Mouse (Mus musculus) forebrain, embryonic 13.5 days (tissue): Measurements from ENCODE around the gene Serpinb1c. TPM values are rescaled to one million over a fixed set of nuclear protein-coding genes. Genes with fewer than 3 reads are reported as not detected.
"Not testable (repeated sequence)": the region's sequence is repeated elsewhere in the genome, so short reads cannot be mapped to it uniquely, and the experiment has no call there.

ENCODE experiments used
- ATAC-seq: fragments of 200-750 bp; cut with Nextera tagmentation; 2 replicates; pipeline ENCODE4 v1.8.0; 2017
- H3K27ac ChIP-seq: fragments of 300-500 bp; sonication (generic); 2 replicates; pipeline ENCODE4 v1.5.1; 2015; ENCODE audit warnings: inconsistent platforms, mild to moderate bottlenecking, moderate library complexity
- H3K27me3 ChIP-seq: fragments of 300-500 bp; sonication (generic); 2 replicates; pipeline ENCODE4 v1.6.1; 2015; ENCODE audit warnings: mild to moderate bottlenecking, inconsistent platforms
- H3K36me3 ChIP-seq: fragments of 300-500 bp; sonication (generic); 2 replicates; pipeline ENCODE4 v1.6.1; 2015; ENCODE audit warnings: mild to moderate bottlenecking, inconsistent platforms; ENCODE audit not compliant: poor library complexity, severe bottlenecking
- H3K4me1 ChIP-seq: fragments of 300-500 bp; sonication (generic); 2 replicates; pipeline ENCODE4 v1.6.1; 2015; ENCODE audit warnings: inconsistent platforms
- H3K4me2 ChIP-seq: fragments of 300-500 bp; sonication (generic); 2 replicates; pipeline ENCODE4 v1.6.1; 2015; ENCODE audit warnings: inconsistent platforms, mild to moderate bottlenecking, moderate library complexity
- H3K4me3 ChIP-seq: fragments of 300-500 bp; sonication (generic); 2 replicates; pipeline ENCODE4 v1.5.1; 2015; ENCODE audit warnings: mild to moderate bottlenecking, inconsistent platforms
- H3K9ac ChIP-seq: fragments of 300-500 bp; sonication (generic); 2 replicates; pipeline ENCODE4 v1.6.1; 2015; ENCODE audit warnings: mild to moderate bottlenecking, inconsistent platforms
- H3K9me3 ChIP-seq: fragments of 300-500 bp; sonication (generic); replicated peaks from 2 replicates; pipeline ENCODE4 v1.6.1; 2016; ENCODE audit warnings: inconsistent platforms
- WGBS: fragments of 180-500 bp; shearing (Covaris S2); methylation state at CpG from one replicate; pipeline ENCODE4 v1.1.7; 2015; 5-methylcytosine and 5-hydroxymethylcytosine counted together
- polyA plus RNA-seq: library from polyadenylated mRNA; unstranded; fragments of >200 nt; fragmentation: Nextera tagmentation; extraction: Ambion mirVana; gene quantifications from 2 replicates; pipeline ENCODE4 v1.2.1, GENCODE M21; 2015

The Serpinb1c gene
- not detected in 2 replicates for polyA plus RNA-seq

GRCm38 (mm10) chr13:32898111-32898510 lies at the start of gene Serpinb1c:
TSS of gene Serpinb1c (minus strand) at chr13:32898211.
- Histone ChIP-seq H3K27ac (no peak within 1 kb of the TSS), H3K36me3 (no peaks in the 10 kb centered on the region), H3K9ac (no peak within 1 kb of the TSS), H3K27me3 (no peaks in the 10 kb centered on the region), H3K9me3 (no peaks in the 10 kb centered on the region), H3K4me2 (no peak within 1 kb of the TSS), H3K4me3 (no peak within 1 kb of the TSS), H3K4me1 (no peaks in the 10 kb centered on the region)
- WGBS = 91% methylated on average over 2 of the region's 2 CpGs
- ATAC-seq = no peak

GRCm38 (mm10) chr13:32939191-32939590 lies 41.2 kb upstream of the Serpinb1c start:
- 84% methylated on average over 3 of the region's 3 CpGs for WGBS
- not testable (repeated sequence) for H3K27ac ChIP-seq

GRCm38 (mm10) chr13:32938275-32938674 lies 40.3 kb upstream of the Serpinb1c start:
- H3K4me3 ChIP-seq, H3K9ac ChIP-seq, H3K4me1 ChIP-seq, H3K4me2 ChIP-seq, H3K9me3 ChIP-seq, H3K27ac ChIP-seq, H3K36me3 ChIP-seq, H3K27me3 ChIP-seq, ATAC-seq: not testable (repeated sequence)
- 82% methylated on average over 4 of the region's 4 CpGs for WGBS

More at GRCm38 (mm10) chr13:32939191-32939590, 41.2 kb upstream of the Serpinb1c start:
- H3K4me2 ChIP-seq, H3K4me1 ChIP-seq, H3K27me3 ChIP-seq, H3K9me3 ChIP-seq, H3K4me3 ChIP-seq, H3K36me3 ChIP-seq, H3K9ac ChIP-seq, ATAC-seq: not testable (repeated sequence)

- no peaks in the 10 kb centered on the region for H3K4me1 ChIP-seq
- WGBS = 50% methylated on average over 1 of the region's 1 CpGs
- H3K27me3 ChIP-seq = no peaks in the 10 kb centered on the region
- no peak overlapping the region for H3K4me3 ChIP-seq
- no peaks in the 10 kb centered on the region for H3K36me3 ChIP-seq
- no peaks in the 10 kb centered on the region for H3K9me3 ChIP-seq
- H3K27ac ChIP-seq = no peak overlapping the region
- ATAC-seq = no peak
- H3K4me2 ChIP-seq = no peak overlapping the region
- H3K9ac ChIP-seq = no peak overlapping the region
These were observed 36.8 kb upstream of the Serpinb1c start for GRCm38 (mm10) chr13:32934706-32935381.

- H3K36me3 ChIP-seq = no peaks in the 10 kb centered on the region
- 80% methylated on average over 2 of the region's 2 CpGs for WGBS
- H3K27ac ChIP-seq = no peak overlapping the region
- no peak overlapping the region for H3K4me2 ChIP-seq
- no peaks in the 10 kb centered on the region for H3K27me3 ChIP-seq
- H3K9ac ChIP-seq = no peak overlapping the region
- no peak for ATAC-seq
- no peaks in the 10 kb centered on the region for H3K4me1 ChIP-seq
- H3K4me3 ChIP-seq = no peak overlapping the region
- H3K9me3 ChIP-seq = no peaks in the 10 kb centered on the region
These were observed 31.2 kb upstream of the Serpinb1c start for GRCm38 (mm10) chr13:32929107-32929750.

- ATAC-seq = no peak
- Histone ChIP-seq H3K9me3 (no peaks in the 10 kb centered on the region), H3K9ac (no peak overlapping the region), H3K4me3 (no peak overlapping the region), H3K36me3 (no peaks in the 10 kb centered on the region), H3K4me1 (no peaks in the 10 kb centered on the region), H3K27ac (no peak overlapping the region), H3K4me2 (no peak overlapping the region), H3K27me3 (no peaks in the 10 kb centered on the region)
- 67% methylated on average over 1 of the region's 1 CpGs for WGBS
These were observed 29.2 kb upstream of the Serpinb1c start for GRCm38 (mm10) chr13:32927241-32927640.

- WGBS = 98% methylated on average over 2 of the region's 2 CpGs
- H3K27me3 ChIP-seq = no peaks in the 10 kb centered on the region
- no peak for ATAC-seq
- H3K27ac ChIP-seq = no peak overlapping the region
- H3K4me1 ChIP-seq = no peaks in the 10 kb centered on the region
- H3K36me3 ChIP-seq = no peaks in the 10 kb centered on the region
- H3K4me3 ChIP-seq = no peak overlapping the region
- no peaks in the 10 kb centered on the region for H3K9me3 ChIP-seq
- H3K4me2 ChIP-seq = no peak overlapping the region
- no peak overlapping the region for H3K9ac ChIP-seq
These were observed 28.6 kb upstream of the Serpinb1c start for GRCm38 (mm10) chr13:32926661-32927060.

GRCm38 (mm10) chr13:32924578-32925360 lies 26.8 kb upstream of the Serpinb1c start:
- no peak for ATAC-seq
- no peaks in the 10 kb centered on the region for H3K27me3 ChIP-seq
- H3K36me3 ChIP-seq = no peaks in the 10 kb centered on the region
- no peak overlapping the region for H3K4me2 ChIP-seq
- H3K27ac ChIP-seq = no peak overlapping the region
- H3K9me3 ChIP-seq = no peaks in the 10 kb centered on the region
- H3K9ac ChIP-seq = no peak overlapping the region
- no peak overlapping the region for H3K4me3 ChIP-seq
- H3K4me1 ChIP-seq = no peaks in the 10 kb centered on the region
- 68% methylated on average over 7 of the region's 7 CpGs for WGBS

GRCm38 (mm10) chr13:32922622-32923021 lies 24.6 kb upstream of the Serpinb1c start:
- Histone ChIP-seq H3K36me3 (no peaks in the 10 kb centered on the region), H3K9me3 (no peaks in the 10 kb centered on the region), H3K9ac (no peak overlapping the region), H3K27ac (no peak overlapping the region), H3K4me1 (no peaks in the 10 kb centered on the region), H3K4me2 (no peak overlapping the region), H3K27me3 (no peaks in the 10 kb centered on the region), H3K4me3 (no peak overlapping the region)
- no peak for ATAC-seq

GRCm38 (mm10) chr13:32912770-32913380 lies 14.9 kb upstream of the Serpinb1c start:
- 0 out of 2 replicates have a peak, but pooled peaks cover 5% of the 10 kb centered on the region for H3K9me3 ChIP-seq
- H3K4me3 ChIP-seq = no peak overlapping the region
- no peaks in the 10 kb centered on the region for H3K4me1 ChIP-seq
- no peaks in the 10 kb centered on the region for H3K36me3 ChIP-seq
- H3K27ac ChIP-seq = no peak overlapping the region
- no peak overlapping the region for H3K4me2 ChIP-seq
- ATAC-seq = no peak
- H3K27me3 ChIP-seq = no peaks in the 10 kb centered on the region
- no peak overlapping the region for H3K9ac ChIP-seq

- 87% methylated on average over 3 of the region's 3 CpGs for WGBS
- no peak overlapping the region for H3K4me3 ChIP-seq
- no peaks in the 10 kb centered on the region for H3K36me3 ChIP-seq
- no peak for ATAC-seq
- no peaks in the 10 kb centered on the region for H3K9me3 ChIP-seq
- no peak overlapping the region for H3K27ac ChIP-seq
- no peak overlapping the region for H3K4me2 ChIP-seq
- no peaks in the 10 kb centered on the region for H3K27me3 ChIP-seq
- H3K4me1 ChIP-seq = no peaks in the 10 kb centered on the region
- H3K9ac ChIP-seq = no peak overlapping the region
These were observed 10.2 kb upstream of the Serpinb1c start for GRCm38 (mm10) chr13:32908182-32908581.
